Mouse (Mus musculus) retina, embryonic 14.5 days (tissue): ENCODE data around the gene Retreg1.

ENCODE experiments used
- DNase-seq: peaks from one replicate; pipeline ENCODE4 v3.0.0-alpha.2; 2015; ENCODE audit warnings: low spot score

The Retreg1 gene

DNA sequence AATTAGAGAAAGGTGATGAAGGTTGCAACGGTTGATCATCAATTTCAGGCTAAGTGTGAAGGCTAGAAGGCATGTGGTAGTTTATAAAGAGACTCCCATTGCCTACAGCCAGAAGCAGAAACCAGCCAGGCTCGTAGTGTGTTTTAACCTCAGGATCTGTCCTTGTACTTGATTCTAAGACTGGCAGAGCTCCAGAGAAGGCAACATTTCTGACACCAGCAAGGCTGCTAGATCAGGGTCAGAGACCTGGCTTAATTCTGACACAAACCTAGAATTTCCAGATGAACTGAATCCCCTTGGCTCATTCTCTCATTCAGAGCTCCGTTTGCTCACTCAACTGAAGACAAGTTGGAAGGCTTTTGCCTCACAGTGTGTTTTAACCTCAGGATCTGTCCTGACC lies 165.6 kb downstream of the Retreg1 start:
- DNase-seq: no peak

DNA sequence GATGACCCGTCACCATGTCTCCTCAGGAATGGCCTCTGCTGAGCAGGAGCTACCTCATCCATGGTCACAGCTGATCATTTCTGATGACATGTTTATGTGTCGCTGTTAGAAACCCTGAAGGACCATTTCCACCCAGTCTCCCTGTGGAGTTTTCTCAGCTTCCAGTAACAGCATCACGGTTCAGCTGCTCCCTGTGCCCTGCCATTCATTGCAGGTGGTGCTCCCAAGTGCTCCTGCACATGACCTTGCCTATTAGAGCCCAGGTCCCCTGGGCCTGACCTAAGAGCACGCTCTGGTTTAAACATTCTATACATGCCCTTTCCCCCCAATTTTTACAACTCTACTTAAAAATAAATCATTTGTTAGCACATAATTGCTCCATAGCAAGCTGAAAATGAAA lies 169.9 kb downstream of the Retreg1 start:
- no peak for DNase-seq

DNA sequence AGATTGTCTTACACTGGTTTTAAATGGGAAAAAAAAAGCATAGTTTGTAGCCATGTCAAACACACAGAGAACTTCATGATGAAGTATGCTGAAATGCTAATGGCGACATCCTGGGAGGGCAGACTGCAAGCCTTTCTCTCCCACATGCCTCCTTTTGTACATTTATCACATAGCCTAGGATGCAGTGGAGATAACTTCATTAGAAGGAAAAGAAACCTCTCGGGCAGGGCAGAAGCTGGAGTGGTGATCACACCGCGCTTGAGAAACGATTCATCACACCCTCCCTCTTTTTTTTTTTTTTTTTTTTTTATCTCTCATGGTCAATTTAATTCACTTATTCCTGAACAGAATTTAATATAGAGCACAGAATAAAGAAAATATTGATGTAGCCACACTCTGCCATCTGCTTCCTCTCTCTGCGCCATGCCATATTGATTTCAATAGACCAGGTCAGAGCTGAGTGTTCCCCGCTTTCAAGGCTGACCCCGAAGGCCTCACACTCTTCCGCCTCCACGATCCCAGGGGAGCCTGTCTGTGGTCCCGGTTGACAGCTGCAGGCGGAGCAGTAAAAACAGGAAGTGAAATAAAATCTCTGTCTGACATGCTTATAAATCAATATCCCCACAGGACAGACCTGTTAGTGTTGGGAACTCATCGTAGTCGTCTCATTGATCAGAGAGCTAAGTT lies 173.1 kb downstream of the Retreg1 start:
- DNase-seq: peak; percentile 69

DNA sequence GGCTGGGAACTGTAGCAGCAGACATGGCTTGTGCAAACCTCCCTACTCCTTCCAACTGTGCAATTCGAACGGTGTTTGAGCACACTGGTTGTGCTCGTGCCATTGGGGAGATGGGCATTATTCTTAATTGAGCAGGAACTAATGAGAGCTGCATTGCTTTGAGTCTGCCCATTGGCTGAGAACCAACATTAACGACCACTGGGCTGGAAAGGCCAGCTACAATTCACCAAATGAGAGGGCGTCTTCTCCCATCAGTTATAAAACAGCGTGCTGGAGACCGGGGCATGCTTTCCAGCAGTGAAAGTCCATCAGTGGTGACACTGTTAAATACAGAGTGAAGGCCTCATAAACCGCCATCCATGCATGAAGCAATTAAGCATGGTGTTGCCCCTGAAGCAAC lies 178.7 kb downstream of the Retreg1 start:
- peak; percentile 82 for DNase-seq

DNA sequence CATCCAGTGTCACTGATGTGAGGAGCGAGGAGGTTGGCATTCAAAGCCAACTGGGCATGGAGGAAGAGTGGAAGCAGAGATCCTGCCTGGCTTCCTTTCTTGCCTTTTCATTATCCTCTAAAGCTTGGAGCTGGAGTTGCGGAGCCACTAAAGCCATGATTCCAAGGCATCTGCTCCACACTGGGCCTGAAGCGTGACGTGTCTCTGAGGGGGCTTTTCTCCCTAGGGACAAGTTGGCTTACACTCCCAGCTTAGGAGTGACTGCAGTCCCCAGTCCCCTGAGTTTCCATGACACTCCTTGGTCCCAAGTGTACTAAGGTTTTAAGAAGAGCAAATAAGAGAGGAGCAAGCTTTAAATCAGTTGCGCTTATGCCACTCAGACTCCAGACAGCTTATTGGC lies 179.7 kb downstream of the Retreg1 start:
- peak; percentile 58 for DNase-seq
